Mouse (Mus musculus): ENCODE data around the gene Nme4. TPM values are rescaled to one million over a fixed set of nuclear protein-coding genes. Genes with fewer than 3 reads are reported as not detected.

Gene Nme4
- total RNA-seq, 2 experiments from 2014 or later: 5.7 to 6.7 TPM

- TF ChIP-seq CTCF (conservative IDR thresholded peaks at IDR 0.05): no peak
- peak; percentile 74 to 85 for DNase-seq (ENCODE audit: low spot score in 2 of 2)
- peak within 1 kb of the TSS; percentile 83 for H3K4me3 ChIP-seq
- peak within 1 kb of the TSS; percentile 93 for H3K27ac ChIP-seq
Observed at GRCm38 (mm10) chr17:26068831-26069739, 26.3 kb downstream of the Nme4 start, which contains the start of gene Rab11fip3. Gene Rab11fip3 (minus strand): TSS chr17:26069555.

- Histone ChIP-seq H3K27ac (peak overlapping the region; percentile 93), H3K4me3 (peak overlapping the region; percentile 83)
- no peak for DNase-seq (ENCODE audit: low spot score in 2 of 2)
- no peak for TF ChIP-seq CTCF (conservative IDR thresholded peaks at IDR 0.05)
Observed at GRCm38 (mm10) chr17:26068024-26068830, 27.2 kb downstream of the Nme4 start.

GRCm38 (mm10) chr17:26066488-26067020 is 28.8 kb downstream of the Nme4 start:
- peak overlapping the region; percentile 83 for H3K4me3 ChIP-seq
- no peak for TF ChIP-seq CTCF (conservative IDR thresholded peaks at IDR 0.05)
- H3K27ac ChIP-seq: peak overlapping the region; percentile 93
- DNase-seq (ENCODE audit: low spot score in 2 of 2): no peak

GRCm38 (mm10) chr17:26064916-26065315 is 30.5 kb downstream of the Nme4 start:
- Histone ChIP-seq H3K27ac (peak overlapping the region; percentile 32; the same call in 1 of the 2 replicates), H3K4me3 (peak overlapping the region; percentile 32)
- TF ChIP-seq CTCF (conservative IDR thresholded peaks at IDR 0.05): no peak
- no peak for DNase-seq (ENCODE audit: low spot score in 2 of 2)

- Histone ChIP-seq H3K4me3 (no peak overlapping the region), H3K27ac (peak overlapping the region; percentile 12; the same call in 1 of the 2 replicates)
- TF ChIP-seq CTCF (conservative IDR thresholded peaks at IDR 0.05): no peak
- no peak for DNase-seq (ENCODE audit: low spot score in 2 of 2)
Observed at GRCm38 (mm10) chr17:26057787-26058567, 37.4 kb downstream of the Nme4 start.

GRCm38 (mm10) chr17:26057278-26057677 is 38.1 kb downstream of the Nme4 start:
- DNase-seq (ENCODE audit: low spot score in 2 of 2): peak in 1 of 2 experiments; percentile 61
- no peak for TF ChIP-seq CTCF (conservative IDR thresholded peaks at IDR 0.05)
- Histone ChIP-seq H3K27ac (peak overlapping the region; percentile 12; the same call in 1 of the 2 replicates), H3K4me3 (no peak overlapping the region)

GRCm38 (mm10) chr17:26055164-26055563 is 40.2 kb downstream of the Nme4 start:
- DNase-seq (ENCODE audit: low spot score in 2 of 2): no peak
- no peak for TF ChIP-seq CTCF (conservative IDR thresholded peaks at IDR 0.05)
- Histone ChIP-seq H3K4me3 (no peak overlapping the region), H3K27ac (no peak overlapping the region)

GRCm38 (mm10) chr17:26054133-26054845 is 41.1 kb downstream of the Nme4 start:
- Histone ChIP-seq H3K27ac (no peak overlapping the region), H3K4me3 (no peak overlapping the region)
- no peak for DNase-seq (ENCODE audit: low spot score in 2 of 2)
- no peak for TF ChIP-seq CTCF (conservative IDR thresholded peaks at IDR 0.05)

- Histone ChIP-seq H3K4me3 (no peak overlapping the region), H3K27ac (no peak overlapping the region)
- TF ChIP-seq CTCF (conservative IDR thresholded peaks at IDR 0.05): no peak
- no peak for DNase-seq (ENCODE audit: low spot score in 2 of 2)
Observed at GRCm38 (mm10) chr17:26052706-26053105, 42.7 kb downstream of the Nme4 start.

GRCm38 (mm10) chr17:26052074-26052473 is 43.3 kb downstream of the Nme4 start:
- Histone ChIP-seq H3K27ac (no peak overlapping the region), H3K4me3 (no peak overlapping the region)
- no peak for DNase-seq (ENCODE audit: low spot score in 2 of 2)
- TF ChIP-seq CTCF (conservative IDR thresholded peaks at IDR 0.05): no peak

GRCm38 (mm10) chr17:26048118-26048517 is 47.3 kb downstream of the Nme4 start:
- H3K4me3 ChIP-seq: no peak overlapping the region
- no peak for DNase-seq (ENCODE audit: low spot score in 2 of 2)
- peak overlapping the region; percentile 75 for H3K27ac ChIP-seq
- TF ChIP-seq CTCF (conservative IDR thresholded peaks at IDR 0.05): no peak
